Mouse (Mus musculus) heart, adult 9 months (tissue): Measurements from ENCODE around the gene Atp10a.

ENCODE experiments used
- DNase-seq, 2 experiments: peaks; one replicate each; pipeline ENCODE4 v3.0.0; 2022; ENCODE audit warnings: low spot score in 2 of 2

Gene Atp10a

DNA sequence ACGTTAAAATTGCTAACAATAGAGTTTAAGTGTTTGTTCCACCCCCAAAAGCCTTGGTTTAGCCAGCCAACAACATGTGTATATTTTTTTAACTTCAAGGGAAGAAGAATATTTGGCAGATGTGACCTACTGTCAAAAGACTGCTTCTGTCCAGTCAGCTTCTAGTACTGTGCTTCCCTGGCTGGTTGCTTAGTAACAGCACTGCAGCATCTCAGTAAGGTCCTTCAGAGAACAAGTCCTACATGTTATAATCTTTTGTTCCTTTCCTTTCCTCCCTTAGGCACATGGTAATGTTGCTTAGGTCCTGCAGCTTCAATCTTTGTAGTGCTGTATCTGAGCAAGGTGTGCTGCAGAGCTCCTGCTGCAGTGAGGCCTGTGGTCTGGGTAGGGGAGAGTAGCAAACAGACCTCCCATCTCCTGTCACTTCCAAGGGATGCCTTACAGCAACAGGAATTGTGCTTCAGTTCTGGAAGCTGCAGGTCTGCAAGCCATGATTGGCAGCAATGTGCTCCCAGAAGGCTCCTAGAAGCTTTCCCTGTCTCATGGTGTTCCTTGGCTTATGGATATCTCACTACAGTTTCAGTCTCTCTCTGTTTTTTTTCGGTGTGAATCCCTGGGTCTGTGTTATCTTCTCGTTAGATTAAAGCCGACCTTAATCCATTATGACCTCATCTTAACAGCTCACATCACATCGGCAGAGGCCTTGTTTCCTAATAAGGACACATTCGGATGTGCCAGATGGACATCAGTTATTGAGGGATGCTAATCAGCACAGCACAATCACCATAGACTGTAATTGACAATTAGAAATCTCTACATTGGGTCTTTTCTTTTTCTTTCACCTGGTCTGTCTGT lies 34.3 kb downstream of the Atp10a start:
- no peak for DNase-seq

DNA sequence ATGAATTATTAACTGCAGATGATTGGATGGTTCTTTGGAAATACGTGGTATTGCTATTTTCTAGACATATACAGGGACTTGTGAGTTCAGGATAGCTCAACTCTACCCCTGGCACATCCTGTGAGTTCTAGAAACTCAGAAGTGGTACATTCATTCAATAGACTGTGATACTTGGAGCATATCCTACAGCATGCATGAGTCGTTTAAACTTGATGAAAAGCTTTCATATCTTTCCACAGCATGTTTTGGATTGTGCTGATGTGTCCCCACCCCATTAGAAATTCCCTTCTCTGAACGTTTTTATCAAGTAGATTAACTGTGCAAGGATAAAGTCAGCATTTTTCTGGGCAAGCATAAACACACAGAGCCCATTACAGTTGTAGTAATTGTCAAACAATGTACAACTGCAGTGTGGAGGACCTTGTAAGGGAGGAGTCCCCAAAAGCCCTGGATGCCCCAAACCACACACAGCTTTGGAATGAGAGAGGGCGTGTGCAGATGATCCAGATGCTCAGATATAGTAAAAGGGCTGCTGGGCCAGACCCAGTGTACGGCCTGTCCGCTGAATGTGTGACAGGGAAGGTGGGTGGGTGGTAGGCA lies 35.1 kb downstream of the Atp10a start:
- no peak for DNase-seq

DNA sequence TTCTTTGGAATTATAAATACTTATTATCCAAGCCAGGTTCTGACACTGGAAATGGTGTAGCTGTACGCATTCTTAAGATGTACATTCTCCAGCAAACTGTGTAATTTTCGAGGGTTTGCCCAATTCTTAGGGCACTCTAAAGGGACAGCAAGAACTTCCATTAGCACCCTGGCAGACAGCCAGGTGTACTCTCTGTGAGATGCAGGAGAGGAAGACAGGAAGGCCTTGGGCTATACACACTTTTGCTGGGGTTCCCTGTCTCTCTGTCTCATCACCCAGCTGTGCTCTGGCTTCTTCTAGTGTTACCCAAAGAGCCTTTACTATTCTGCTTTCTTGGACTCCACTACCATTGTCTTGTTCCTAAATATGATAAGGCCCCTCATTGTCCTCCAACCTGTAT lies 36.7 kb downstream of the Atp10a start:
- no peak for DNase-seq

DNA sequence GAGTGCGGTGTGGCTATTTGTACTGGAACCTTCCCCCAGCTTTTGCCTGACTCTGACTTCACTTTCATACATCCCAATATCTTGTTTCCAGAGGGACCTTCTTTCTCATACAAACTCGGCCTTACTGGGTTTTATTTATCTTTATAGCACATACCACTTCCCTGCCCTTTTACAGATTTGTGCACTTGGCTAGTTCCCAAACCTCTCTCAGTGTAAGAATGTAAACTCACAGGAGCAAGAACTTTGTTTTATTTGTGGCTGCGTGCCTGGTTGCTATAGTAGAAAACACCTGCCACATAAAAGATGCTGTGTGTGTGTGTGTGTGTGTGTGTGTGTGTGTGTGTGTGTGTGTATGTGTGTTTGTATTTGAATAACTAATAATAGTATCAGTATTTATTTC lies 37.4 kb downstream of the Atp10a start:
- no peak for DNase-seq

DNA sequence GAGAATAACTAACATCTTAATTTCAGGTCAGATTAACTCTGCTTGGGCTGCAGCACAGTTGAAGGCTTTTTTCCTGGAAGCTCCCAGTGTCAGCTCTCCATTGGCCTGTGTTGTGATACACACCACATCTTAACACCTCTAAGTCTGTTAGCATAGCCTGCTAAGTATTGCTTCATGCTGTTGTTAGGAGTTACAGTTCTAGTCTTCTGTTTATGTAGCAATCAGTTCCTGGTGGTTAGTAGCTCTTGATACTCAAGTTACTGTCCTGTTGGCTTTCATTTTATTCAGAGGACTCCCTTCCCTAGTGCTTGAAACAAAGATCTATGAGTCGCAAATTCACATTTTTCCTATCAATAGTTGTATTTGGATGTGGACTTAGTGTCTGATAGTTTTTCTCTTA lies 39.7 kb downstream of the Atp10a start:
- no peak for DNase-seq

DNA sequence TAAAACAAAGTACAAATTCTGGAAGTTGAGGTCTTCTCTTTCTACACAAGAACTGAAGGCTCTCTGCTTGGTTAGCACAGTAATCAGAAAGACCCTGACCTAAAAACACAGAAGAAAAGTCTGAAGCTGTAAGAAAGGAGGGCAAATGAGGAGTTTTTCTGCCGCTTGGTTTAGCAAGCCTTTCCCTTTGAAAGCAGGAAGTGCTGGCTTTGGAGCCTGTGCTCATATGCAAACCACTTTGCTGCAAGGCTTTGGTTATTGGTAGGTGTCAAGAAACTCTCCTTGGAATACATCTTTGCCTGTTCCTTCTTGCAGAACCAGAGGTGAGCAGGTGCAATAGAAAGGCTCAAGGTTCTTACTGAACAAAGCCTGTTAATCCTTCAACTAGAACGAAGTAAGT lies 41.1 kb downstream of the Atp10a start:
- no peak for DNase-seq

DNA sequence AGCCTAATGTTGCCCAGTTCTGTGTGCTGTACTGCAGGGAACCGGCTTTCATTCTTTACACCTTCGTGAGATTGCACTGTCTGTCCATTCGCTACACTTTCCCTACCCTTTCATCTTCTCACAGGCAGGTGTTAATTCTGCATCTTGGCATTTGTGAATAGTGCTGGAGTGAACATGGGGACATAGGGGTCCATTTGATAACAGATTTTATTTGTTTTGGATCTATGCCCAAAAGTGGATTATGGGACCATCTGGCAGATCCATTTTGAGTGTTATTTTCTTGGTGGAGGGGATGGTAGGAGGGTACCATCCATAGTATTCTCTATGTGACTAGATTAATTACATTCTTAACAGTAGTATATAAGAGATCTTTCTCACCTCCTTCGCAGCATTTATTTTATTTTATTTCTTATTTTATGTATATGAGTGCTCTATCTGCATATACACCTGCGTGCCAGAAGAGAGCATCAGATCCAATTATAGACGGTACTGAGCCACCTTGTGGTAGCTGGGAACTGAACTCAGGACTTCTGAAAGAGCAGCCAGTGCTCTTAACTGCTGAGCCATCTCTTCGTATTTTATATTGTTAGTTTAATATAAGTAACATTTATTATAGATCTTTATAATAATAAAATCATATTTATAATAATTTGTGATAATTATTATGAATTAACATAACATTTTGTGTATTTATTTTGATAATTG lies 42.9 kb downstream of the Atp10a start:
- no peak for DNase-seq

DNA sequence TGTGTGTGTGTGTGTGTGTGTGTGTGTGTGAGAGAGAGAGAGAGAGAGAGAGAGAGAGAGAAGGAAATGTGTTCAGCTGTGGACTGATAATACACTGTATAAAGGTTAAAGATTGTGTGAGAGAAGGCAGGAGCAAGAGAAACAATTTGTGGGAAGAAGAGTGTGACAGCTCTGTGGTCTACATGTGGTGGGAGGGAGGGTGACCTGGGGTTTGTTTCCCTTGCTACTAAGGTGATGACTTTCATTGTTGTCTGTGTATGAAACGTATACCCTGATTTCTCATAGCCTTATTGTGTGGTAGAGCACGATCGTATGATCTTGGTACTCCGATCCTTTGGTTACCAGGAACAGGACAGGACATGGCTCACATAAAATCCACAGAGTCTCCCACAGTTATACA lies 45.3 kb downstream of the Atp10a start:
- DNase-seq, result no peak

DNA sequence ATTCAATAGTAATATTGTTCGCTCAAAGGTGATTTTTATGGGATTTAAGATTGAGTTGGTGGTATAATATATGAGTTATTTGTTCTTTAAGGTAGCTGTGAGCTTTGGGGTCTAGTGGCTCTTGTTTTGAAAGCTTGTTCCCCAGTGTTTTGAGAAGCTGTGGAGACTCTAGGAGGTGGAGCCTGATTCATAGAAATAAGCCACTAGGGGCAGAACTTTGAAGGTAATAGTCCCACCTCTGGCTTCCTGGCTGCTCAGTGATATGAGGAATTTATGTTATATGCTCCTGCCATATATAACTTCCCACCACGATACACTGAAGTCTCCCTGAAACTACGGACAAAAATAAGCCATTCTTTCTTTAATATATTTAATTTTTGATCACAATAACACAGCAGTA lies 49.2 kb downstream of the Atp10a start:
- no peak for DNase-seq

DNA sequence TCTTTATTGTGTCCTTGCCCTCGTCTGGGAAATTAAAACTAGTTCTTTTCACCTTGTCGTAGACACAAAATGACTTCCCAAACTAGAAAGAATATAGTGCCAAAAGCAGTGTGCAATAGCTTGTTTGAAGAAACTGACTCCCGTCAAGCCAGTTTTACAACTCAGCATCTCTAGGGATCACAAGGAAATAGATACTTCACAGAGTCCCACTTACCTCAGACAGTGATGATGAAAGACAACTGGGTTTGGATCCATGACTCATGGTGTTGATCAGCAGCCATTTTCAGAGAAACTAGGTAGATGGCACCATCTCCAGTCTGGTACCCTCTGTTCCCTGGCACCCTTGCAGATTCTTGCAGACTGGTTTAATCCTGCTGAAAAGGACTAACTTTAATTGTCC lies 53.3 kb downstream of the Atp10a start:
- no peak for DNase-seq

DNA sequence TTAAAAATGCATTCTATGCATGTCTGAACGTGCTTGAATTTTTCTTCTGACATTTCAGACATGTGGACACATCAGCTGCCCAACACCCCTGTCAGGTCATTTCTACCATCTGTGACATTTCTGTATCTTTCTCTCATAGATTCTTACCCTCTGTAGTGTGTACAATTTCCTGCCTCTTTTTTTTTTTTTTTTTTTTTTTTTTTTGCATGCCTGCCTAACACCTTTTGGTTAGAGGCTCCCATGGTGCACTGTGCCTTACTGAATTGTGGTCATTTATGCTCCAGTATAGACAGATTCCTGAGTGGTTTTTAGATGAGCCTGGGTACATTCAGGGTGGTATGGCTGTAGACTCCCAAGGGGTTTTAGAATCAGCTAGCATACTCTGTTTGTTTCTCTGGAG lies 54.3 kb downstream of the Atp10a start:
- DNase-seq, result no peak

DNA sequence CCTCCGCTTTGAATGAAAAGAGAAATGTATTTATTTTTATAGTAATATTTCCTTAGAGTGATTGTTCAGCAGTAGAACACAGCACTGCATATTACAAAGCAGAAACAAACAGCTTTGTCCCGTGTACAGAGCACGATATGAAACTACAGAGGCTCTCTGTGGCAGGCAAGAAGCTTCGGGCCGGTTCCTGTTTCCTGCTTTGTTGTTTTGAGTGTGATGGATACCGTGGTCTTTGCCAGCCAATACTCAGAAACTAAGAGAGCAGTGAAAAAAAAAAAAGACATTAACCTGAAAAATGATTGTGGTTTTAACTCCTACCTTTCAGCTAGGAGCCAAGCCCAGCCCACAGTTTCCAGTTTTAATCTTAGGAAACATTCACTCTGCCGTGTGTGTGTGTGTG lies 55.8 kb downstream of the Atp10a start:
- no peak for DNase-seq

DNA sequence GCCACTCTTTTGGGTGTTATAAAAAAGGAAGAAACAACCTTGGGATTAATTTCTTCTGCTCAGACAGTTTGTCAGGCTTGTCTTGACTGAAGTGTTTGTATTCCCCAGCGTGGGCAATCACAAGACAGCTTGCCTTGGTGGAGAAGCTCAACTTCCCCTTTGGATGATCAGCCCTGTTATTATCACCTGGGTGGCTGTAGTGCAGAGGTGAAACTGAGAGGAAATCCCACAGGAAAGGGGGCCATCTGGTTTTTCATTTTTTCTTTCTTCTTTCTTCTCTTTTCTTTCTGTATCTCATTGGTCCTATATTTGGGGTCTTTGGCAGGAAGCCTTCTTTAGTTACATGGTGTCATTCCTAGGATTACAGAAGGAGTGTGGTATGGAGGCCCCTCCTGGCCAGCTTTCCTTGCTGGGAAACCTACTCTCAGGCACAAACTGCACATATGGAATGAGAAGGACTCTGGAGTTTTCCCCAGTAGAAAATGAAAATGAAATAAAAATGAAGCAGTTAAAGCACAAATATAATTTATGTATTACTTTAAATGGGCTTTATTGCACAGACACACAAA lies 59.7 kb downstream of the Atp10a start:
- DNase-seq, result no peak

DNA sequence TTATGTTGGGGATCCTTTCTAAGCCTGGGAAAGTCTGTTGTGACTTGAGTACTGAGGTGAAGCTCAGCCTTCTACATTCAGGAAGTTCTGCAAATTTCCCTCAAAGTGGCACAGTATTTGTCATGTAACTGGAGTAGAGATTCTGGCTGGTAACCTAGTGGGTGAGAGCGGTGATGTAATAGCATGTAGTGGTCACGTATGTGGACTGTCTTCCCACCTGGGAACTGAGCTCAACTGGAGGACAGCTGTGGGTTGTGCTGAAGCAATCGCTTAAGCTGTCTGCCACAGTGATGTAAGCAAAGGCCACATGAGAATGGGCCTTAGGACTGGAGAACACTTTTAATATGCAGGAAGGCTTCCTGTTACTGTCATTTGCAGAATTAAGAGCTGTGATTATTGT lies 60.7 kb downstream of the Atp10a start:
- DNase-seq, result no peak

DNA sequence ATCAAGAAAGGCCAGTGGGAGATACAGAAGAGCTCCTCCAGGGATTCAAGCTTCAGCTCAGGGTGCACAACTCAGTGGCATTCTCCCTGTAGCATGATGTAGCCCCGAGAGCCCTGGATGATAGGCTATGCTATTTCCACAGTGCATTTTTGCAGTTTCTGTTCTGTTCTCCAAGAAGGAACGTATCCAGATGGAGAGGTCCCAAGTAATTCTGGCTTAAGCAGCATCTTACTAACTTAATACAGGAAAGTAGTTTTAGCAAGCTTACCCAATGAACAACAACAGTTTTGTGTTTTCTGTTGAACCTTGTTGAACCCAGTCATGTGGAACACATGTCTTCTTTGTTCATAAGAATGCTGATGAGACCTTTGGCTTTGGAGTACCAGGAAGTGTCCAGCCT lies 62.6 kb downstream of the Atp10a start:
- DNase-seq, result peak; percentile 20 to 26

DNA sequence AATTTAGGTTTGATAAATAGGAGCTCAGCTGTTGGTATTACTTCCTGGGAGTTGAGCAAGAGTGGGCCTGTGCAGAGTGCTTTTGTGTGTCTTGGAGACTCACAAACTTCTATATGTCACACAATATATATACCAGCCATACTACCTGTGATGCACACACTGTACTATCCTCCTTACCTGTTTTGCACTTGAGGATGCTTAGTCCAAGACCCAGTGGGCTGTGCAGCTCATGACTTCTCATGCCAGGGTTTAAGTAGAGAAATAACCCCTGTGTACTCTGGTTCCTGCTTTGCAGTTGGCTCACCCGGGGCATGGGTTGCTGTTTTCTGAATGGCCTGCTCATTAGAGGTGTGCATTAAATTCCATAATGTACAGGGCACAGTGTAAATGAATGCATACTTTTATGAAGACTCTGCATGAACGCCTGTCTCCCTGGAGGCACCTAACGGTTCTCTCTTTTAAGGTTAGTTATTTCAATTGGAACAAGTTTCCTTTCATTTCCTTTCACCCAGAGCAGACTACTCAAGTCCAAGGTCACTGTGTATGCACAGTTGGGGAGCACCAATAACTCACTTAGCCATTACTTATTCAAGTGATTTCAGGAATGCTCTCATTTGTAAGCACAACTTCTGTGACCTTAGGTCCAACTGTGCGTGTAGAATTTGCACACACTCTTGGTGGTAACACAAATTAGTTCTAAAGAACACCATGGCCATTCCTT lies 63.4 kb downstream of the Atp10a start:
- DNase-seq, result no peak

DNA sequence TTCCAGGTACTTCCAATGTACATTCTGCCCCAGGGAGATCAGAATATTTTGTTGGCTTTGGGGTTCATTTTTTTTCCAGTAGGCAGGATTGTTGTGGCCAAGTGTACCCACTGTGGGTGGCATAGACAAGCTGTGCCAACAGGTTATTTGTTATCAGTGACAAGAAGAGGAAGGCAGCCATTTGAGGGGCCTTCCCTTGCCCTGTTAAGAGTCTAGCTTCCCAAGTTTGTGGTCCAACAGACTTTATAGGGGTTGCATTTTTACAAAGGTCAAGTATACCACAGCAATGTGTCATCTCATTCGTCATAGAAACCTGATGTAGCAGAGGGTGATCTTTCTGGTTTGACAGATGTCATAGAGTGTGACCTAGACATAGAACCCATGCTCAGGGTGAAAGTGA lies 66.3 kb downstream of the Atp10a start:
- DNase-seq, result no peak

DNA sequence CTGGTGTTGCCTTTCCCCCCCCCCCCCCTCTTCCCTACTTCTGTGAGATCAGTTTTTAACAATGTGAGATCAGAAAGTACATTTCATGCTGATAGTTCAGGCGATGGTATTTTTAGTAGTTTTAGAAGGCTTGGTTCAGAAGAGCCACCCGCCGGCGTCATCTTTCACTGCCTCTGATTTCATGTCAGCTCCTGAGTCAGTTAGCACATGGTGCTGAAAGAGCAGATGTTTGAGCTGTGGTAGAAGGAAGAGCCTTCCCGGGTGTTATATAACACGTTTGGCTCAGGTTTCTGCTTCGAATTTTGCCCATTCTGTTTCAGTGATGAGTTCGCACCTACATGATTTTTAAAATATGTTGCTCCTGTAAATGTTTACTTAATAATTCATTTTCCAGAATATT lies 74.2 kb downstream of the Atp10a start:
- peak; percentile 36 for DNase-seq

DNA sequence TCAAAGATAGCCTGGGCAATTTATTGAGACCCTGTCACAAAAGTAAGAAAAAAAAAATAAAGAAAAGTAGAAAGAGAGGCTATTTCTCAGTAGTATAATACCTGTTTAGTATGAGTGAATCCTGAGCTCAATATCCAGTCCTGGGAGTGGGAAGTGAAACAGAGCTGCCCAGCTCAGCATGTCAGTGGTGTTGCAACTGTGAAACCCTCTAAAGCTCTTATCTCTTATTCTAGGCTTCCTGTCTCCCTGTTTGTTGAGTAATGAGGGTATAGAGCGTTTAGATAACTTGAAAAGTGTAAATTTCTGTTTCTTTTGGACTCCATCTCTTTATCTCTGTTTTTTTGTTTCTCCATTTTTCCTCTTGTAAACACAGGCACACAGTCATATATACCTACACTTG lies 74.9 kb downstream of the Atp10a start:
- no peak for DNase-seq

DNA sequence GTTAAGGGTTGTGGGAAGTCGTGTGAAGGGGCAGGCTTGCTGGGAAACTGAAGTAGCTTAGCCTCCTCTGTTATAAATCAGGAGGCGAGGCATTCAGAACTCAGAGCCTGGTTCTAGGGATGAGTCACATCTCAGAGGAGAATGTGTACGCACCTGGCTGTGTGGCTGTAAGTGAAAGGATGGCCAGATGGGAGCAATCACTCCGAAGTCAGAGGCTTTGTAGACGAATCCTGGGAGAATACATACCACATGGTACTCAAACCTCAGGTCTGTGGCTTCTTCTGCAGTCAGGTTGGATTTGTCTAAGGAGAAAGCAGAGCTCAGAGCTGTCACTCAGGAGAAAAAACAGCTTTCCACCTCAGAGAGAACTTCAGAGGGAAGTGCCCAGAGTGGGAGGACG lies 76.4 kb downstream of the Atp10a start:
- DNase-seq, result no peak

DNA sequence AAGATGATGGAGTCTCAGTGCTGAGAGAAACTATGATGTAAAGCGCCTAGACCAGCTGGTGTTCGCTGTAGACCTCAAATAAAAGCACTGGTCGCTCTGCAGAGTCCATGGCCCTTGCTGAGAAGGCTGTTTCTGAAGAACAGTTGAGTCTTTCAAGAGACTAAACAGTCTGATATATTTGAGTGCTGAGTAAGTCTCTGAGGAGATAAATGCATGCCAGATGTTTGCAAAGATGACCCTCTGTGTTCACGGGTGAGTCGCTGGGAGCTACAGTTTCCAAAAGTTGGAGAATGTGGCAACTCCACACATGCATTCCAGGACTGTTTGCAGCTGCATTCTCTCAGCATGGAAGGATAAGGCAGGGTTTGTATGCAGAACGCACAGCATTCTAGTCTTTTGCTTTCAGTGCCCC lies 77.5 kb downstream of the Atp10a start:
- peak in 1 of 2 experiments; percentile 20 for DNase-seq
